Mouse (Mus musculus) limb, embryonic 11.5 days (tissue): ENCODE data around the gene Limch1. TPM values are rescaled to one million over a fixed set of nuclear protein-coding genes. Genes with fewer than 3 reads are reported as not detected.
A peak's percentile ranks its signal among the peaks of the same experiment; 100 is the strongest.

ENCODE experiments used
- ATAC-seq: fragments of 200-750 bp; cut with Nextera tagmentation; 2 replicates; pipeline ENCODE4 v1.8.0; 2017; ENCODE audit warnings: low read depth; ENCODE audit not compliant: insufficient number of reproducible peaks, low FRiP score, low TSS enrichment
- DNase-seq: peaks from one replicate; pipeline ENCODE4 v3.0.0-alpha.2; 2015; ENCODE audit warnings: low spot score
- H3K27ac ChIP-seq: fragments of 300-500 bp; sonication (generic); replicated peaks from 2 replicates; pipeline ENCODE4 v1.5.1; 2014; ENCODE audit warnings: low read depth, mild to moderate bottlenecking, low read length
- H3K27me3 ChIP-seq: fragments of 300-500 bp; sonication (generic); 2 replicates; pipeline ENCODE4 v1.6.1; 2014; ENCODE audit warnings: mild to moderate bottlenecking, low read length, mixed read lengths; ENCODE audit not compliant: control insufficient read depth, insufficient read depth
- H3K36me3 ChIP-seq: fragments of 300-500 bp; sonication (generic); 2 replicates; pipeline ENCODE4 v1.6.1; 2014; ENCODE audit warnings: mild to moderate bottlenecking, low read length, moderate library complexity, mixed read lengths; ENCODE audit not compliant: control insufficient read depth, insufficient read depth
- H3K4me1 ChIP-seq: fragments of 300-500 bp; sonication (generic); 2 replicates; pipeline ENCODE4 v1.6.1; 2014; ENCODE audit warnings: low read length, mixed read lengths; ENCODE audit not compliant: control insufficient read depth, insufficient read depth
- H3K4me2 ChIP-seq: fragments of 300-500 bp; sonication (generic); 2 replicates; pipeline ENCODE4 v1.6.1; 2014; ENCODE audit warnings: low read depth, mild to moderate bottlenecking, moderate library complexity; ENCODE audit not compliant: severe bottlenecking
- H3K4me3 ChIP-seq: fragments of 300-500 bp; sonication (generic); 2 replicates; pipeline ENCODE4 v1.5.1; 2014; ENCODE audit warnings: low read depth, low read length
- H3K9ac ChIP-seq: fragments of 300-500 bp; sonication (generic); 2 replicates; pipeline ENCODE4 v1.6.1; 2014; ENCODE audit warnings: mild to moderate bottlenecking, low read length
- H3K9me3 ChIP-seq: fragments of 300-500 bp; sonication (generic); 2 replicates; pipeline ENCODE4 v1.6.1; 2016; ENCODE audit warnings: low read length; ENCODE audit not compliant: control insufficient read depth
- WGBS: fragments of 180-500 bp; shearing (Covaris S2); extraction: QIAGEN DNeasy Blood & Tissue Kit; methylation state at CpG from one replicate; pipeline ENCODE4 v1.1.7; 2014; 5-methylcytosine and 5-hydroxymethylcytosine counted together
- polyA plus RNA-seq: library from polyadenylated mRNA; unstranded; fragments of >200 nt; fragmentation: Nextera tagmentation; extraction: Ambion mirVana; gene quantifications from 2 replicates; pipeline ENCODE4 v1.2.1, GENCODE M21; 2014

Limch1 gene
- polyA plus RNA-seq, 1 experiment from 2014 or later = 39.7 TPM

DNA sequence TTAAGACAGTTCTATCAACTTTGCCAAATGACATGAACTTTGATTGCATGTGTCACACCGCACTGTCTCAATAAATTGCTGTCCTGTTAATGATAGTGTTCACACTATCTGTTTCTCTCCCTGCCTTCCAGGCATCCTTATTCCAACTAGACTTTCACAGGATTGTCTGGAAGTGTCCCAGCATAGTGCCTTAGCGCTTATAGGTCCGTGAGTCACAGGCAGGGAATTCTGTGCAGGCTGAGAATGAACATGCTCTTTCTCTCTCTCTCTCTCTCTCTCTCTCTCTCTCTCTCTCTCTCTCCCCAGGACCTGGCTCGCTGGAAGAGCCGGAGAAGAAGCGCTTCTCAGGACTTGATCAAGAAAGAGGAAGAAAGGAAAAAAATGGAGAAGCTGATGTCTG, 252.7 kb downstream of the Limch1 start:
- H3K4me2 ChIP-seq = no peak overlapping the region
- no peak for DNase-seq
- H3K9me3 ChIP-seq = no peaks in the 10 kb centered on the region
- H3K36me3 ChIP-seq = no peaks in the 10 kb centered on the region
- H3K4me3 ChIP-seq = no peak overlapping the region
- H3K4me1 ChIP-seq = peaks cover 9% of the 10 kb centered on the region; the same call in 1 of the 2 replicates
- H3K9ac ChIP-seq = no peak overlapping the region
- H3K27ac ChIP-seq = no peak overlapping the region
- WGBS = 80% methylated on average over 6 of the region's 6 CpGs
- ATAC-seq = no peak
- H3K27me3 ChIP-seq = no peaks in the 10 kb centered on the region

DNA sequence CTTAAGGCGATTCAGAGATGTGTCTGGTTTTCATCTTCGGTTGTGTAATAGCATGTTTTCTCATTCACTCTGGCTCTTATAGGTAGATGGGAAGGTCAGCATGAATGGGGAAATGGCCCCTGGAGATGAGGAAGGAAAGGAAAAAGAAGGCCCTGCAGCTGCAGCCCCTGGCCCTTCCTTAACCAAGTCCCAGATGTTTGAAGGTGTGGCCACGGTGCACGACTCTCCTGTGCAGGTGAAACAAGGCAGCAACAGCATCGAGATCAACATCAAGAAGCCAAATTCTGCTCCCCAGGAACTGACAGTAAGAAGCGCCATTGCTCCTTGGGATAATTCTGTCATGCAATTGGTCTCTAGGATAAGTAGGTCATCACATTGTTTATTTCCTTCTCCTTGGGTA, 256.7 kb downstream of the Limch1 start:
- ATAC-seq = no peak
- H3K27ac ChIP-seq = no peak overlapping the region
- H3K36me3 ChIP-seq = no peaks in the 10 kb centered on the region
- no peak overlapping the region for H3K4me3 ChIP-seq
- H3K9ac ChIP-seq = no peak overlapping the region
- H3K4me2 ChIP-seq = no peak overlapping the region
- no peak for DNase-seq
- H3K4me1 ChIP-seq = 0 out of 2 replicates have a peak, but pooled peaks cover 2% of the 10 kb centered on the region
- no peaks in the 10 kb centered on the region for H3K9me3 ChIP-seq
- WGBS = 93% methylated on average over 6 of the region's 6 CpGs
- no peaks in the 10 kb centered on the region for H3K27me3 ChIP-seq

DNA sequence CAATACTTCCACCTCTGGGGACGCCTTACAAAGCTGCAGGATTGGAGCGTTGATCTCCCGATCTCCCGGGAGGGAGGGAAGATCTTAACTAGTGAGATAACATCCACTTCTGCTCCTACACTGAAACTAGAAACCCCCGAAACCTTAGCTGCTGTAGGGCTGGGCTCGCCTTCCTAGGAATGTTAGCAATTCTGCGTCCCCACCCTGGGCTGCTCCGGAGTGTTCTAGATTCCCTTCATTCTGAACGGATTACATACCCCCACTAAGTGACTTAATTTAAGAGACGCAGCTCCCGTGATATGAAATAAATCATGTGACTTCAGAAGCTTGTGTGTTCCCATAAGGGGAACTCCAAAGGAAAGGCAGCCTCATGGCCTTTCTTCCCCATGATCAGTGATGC, 259.0 kb downstream of the Limch1 start:
- no peak for ATAC-seq
- H3K4me3 ChIP-seq = no peak overlapping the region
- H3K9ac ChIP-seq = no peak overlapping the region
- H3K27ac ChIP-seq = no peak overlapping the region
- no peaks in the 10 kb centered on the region for H3K36me3 ChIP-seq
- DNase-seq = no peak
- no peaks in the 10 kb centered on the region for H3K27me3 ChIP-seq
- 81% methylated on average over 11 of the region's 11 CpGs for WGBS
- no peak overlapping the region for H3K4me2 ChIP-seq
- no peaks in the 10 kb centered on the region for H3K9me3 ChIP-seq
- no peaks in the 10 kb centered on the region for H3K4me1 ChIP-seq

DNA sequence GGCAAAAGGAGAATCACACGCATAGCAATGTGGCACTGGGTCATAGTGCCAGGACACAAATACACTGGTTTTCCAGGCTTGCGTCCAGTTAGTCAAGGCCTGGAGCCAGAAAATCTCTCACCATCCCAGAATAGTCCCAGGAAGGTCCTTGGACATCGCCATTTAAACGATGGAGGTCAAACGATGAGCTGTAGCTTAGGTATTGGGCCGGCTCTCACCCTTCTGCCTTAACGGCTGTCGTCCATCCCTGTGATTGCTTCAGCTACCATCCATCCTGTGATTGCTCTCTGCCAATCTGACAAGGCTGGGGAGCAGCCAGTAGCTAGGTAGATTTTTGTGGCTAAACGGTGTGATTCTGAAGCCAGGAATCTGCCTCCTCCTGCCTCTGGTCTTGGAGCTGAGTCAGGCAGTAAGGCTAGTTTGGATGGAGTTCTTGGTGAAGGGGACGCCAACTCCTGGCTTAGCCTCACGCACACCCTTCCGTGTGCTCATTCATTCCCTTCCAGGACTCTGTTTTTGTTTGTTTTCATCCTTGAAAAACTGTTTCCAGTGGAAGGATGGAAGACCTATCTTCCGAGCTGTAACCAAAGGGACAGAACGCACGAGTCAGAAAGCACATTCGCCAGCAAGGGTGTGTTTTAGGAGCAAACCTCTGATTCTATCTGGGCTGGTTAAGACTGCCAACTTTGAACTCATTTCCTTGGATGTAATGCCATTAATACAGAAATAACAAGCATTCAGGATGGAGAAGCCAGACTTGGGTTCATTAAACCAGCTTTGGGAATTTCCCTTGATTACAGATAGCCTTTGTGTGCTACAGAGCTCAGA, 265.6 kb downstream of the Limch1 start:
- no peak for ATAC-seq
- no peak overlapping the region for H3K4me3 ChIP-seq
- 88% methylated on average over 16 of the region's 16 CpGs for WGBS

DNA sequence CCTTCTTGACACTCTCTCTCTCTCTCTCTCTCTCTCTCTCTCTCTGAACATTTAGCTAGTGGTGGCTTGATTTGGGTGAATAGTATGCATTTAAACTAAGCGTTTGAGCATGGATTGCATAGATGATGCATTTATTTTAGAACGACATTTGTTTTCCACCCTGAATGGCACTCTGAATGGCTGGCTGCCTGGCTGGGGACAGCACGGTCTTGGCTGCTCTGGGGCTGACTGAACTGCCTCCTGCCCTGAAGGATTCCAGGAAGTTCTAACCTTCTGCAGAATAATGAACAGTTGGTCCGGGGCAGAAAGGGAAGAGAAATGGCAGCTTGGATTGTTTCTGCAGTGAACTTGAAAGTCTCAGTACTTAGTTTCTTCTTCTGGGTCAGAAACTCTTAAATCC, 266.4 kb downstream of the Limch1 start:
- H3K4me1 ChIP-seq = no peaks in the 10 kb centered on the region
- DNase-seq (no peak), ATAC-seq (no peak)
- H3K9ac ChIP-seq = no peak overlapping the region
- H3K27me3 ChIP-seq = no peaks in the 10 kb centered on the region
- 80% methylated on average over 4 of the region's 4 CpGs for WGBS
- no peaks in the 10 kb centered on the region for H3K9me3 ChIP-seq
- no peak overlapping the region for H3K4me2 ChIP-seq
- no peak overlapping the region for H3K27ac ChIP-seq
- H3K36me3 ChIP-seq = no peaks in the 10 kb centered on the region
- no peak overlapping the region for H3K4me3 ChIP-seq

More for the DNA sequence above, 265.6 kb downstream of the Limch1 start:
- H3K27me3 ChIP-seq = no peaks in the 10 kb centered on the region
- H3K9me3 ChIP-seq = no peaks in the 10 kb centered on the region
- H3K4me1 ChIP-seq = no peaks in the 10 kb centered on the region
- H3K4me2 ChIP-seq = no peak overlapping the region
- DNase-seq = no peak
- H3K27ac ChIP-seq = no peak overlapping the region
- H3K9ac ChIP-seq = no peak overlapping the region
- H3K36me3 ChIP-seq = no peaks in the 10 kb centered on the region

DNA sequence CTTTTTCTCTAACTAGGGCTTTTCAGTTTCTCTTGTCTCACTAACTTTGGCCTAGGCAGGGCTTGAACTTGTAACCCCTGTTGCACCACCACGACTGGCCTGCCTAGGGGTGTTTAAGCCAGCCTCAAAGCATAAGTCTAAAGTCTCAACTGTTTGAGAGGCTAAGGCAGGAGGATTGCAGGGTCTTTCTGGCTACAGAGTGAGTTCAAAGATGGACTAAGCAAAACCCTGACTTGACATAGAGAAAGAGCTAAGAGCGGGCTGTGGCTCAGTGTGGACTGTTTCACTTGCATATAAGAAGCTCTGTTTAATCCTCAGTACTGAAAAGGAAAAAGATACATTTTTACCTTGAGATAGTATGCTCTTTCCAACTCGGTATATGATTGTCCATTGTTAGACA, 268.3 kb downstream of the Limch1 start:
- DNase-seq (no peak), ATAC-seq (no peak)
- H3K9me3 ChIP-seq = no peaks in the 10 kb centered on the region
- no peak overlapping the region for H3K4me3 ChIP-seq
- H3K27me3 ChIP-seq = no peaks in the 10 kb centered on the region
- H3K27ac ChIP-seq = no peak overlapping the region
- H3K4me2 ChIP-seq = no peak overlapping the region
- WGBS = 82% methylated on average over 3 of the region's 3 CpGs
- H3K4me1 ChIP-seq = no peaks in the 10 kb centered on the region
- no peaks in the 10 kb centered on the region for H3K36me3 ChIP-seq
- no peak overlapping the region for H3K9ac ChIP-seq

DNA sequence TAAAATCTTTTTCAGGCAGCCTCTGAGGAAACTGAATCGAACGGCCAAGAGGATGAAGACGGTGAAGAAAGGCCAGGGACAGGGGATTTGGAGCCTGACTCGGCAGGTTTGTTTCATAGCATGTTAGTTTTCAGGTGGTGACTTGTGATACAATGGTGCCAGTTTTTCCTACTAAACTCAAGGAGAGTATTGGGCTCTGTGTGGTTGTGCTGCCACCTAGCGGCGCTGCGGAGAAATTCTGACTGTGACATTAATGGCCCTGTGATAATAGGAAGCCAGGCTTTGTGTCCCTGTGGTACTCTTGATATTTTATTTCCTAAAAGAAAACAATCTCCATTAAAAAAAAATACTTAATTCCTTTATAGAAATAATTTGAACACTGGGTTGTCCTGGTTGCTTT, 270.8 kb downstream of the Limch1 start:
- Histone ChIP-seq H3K27me3 (no peaks in the 10 kb centered on the region), H3K4me3 (no peak overlapping the region), H3K9ac (no peak overlapping the region), H3K4me2 (no peak overlapping the region), H3K27ac (no peak overlapping the region), H3K9me3 (no peaks in the 10 kb centered on the region), H3K36me3 (no peaks in the 10 kb centered on the region), H3K4me1 (no peaks in the 10 kb centered on the region)
- WGBS = 10% methylated on average over 7 of the region's 7 CpGs
- DNase-seq (peak; percentile 88), ATAC-seq (no peak; the same call in 1 of the 2 replicates)

DNA sequence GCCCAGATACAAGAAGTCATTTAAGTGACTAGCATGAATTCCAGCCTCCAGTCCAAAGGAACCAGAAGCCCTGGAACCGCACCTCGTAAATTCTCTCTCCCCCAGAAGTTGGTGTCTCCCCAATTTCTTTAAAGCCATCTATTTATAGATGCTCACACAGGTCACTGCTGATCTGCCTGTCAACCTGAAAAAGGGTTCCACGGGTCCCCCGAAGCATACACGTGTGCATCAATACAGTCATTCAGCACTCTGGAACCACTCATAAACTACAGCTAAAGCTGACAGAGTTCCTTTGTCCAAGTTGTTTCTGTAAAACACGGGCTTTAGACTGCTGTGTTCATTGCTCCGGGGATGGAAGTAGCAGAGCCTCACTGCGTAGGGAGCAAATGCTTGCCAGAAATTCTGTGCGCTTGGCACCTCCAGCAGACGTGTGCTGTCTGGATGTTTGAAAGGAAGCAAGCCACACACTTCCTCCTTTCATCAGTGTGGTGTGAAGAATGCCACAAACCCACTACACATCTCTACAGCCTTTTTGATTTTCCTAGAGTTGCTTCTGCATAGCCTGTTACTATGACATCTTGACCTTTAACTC, 278.9 kb downstream of the Limch1 start:
- no peak overlapping the region for H3K27ac ChIP-seq
- peaks cover 3% of the 10 kb centered on the region; the same call in 1 of the 2 replicates for H3K4me1 ChIP-seq
- H3K9ac ChIP-seq = no peak overlapping the region
- H3K27me3 ChIP-seq = no peaks in the 10 kb centered on the region
- ATAC-seq (peak; percentile 60; the same call in 1 of the 2 replicates), DNase-seq (no peak)
- no peaks in the 10 kb centered on the region for H3K36me3 ChIP-seq
- H3K4me2 ChIP-seq = no peak overlapping the region
- H3K9me3 ChIP-seq = no peaks in the 10 kb centered on the region
- 77% methylated on average over 10 of the region's 10 CpGs for WGBS
- H3K4me3 ChIP-seq = no peak overlapping the region
